22 mouse cellular contexts compared by ENCODE assay signal in the genomic region with DNA sequence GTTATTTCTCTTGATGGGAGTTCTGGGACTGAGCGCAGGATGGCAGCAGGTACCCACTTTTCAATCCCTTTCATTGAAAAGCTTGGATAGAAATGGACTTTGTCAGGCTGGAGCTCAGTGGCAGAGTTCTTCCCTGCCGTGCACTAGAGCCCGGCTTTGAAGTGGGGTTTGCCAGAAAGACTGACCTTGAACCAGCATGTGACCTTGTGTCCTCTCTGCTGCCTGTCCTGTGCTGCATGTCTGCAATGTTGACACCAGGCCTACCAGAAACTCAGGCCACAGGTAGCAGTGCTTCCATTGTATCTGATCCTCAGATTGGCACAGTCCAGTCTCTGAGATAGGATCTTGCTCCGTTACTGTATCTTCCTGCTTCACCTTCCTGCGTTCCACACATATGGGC. TPM values are rescaled to one million over a fixed set of nuclear protein-coding genes. Genes with fewer than 3 reads are reported as not detected.
"Had no signal": no experiment of that assay in that cellular context is flagged by ENCODE, and none has a peak within 500 bp of the region (broad histone marks: within the 10 kb centered on the region; RNA-seq: fewer than 3 reads in every experiment).

No protein-coding gene starts in this region.

- H3K4me3 ChIP-seq: intestine, embryonic 15.5 days; left cerebral cortex, adult 2 months; limb, embryonic 15.5 days; myocyte had no signal

- DNase-seq: kidney, adult 18-20 months; kidney, postnatal 10 days; kidney, postnatal 4 days; lung, postnatal 36 days; midbrain, embryonic 14.5 days; thymus, adult 18-20 months; thymus, postnatal 14 days had no signal

- H3K9ac ChIP-seq: intestine, embryonic 15.5 days; limb, embryonic 15.5 days had no signal

- ATAC-seq: intestine, embryonic 15.5 days had no signal

- H3K27ac ChIP-seq: intestine, embryonic 15.5 days; left cerebral cortex, adult 2 months; limb, embryonic 15.5 days; stomach, postnatal 0 days had no signal

- H3K27me3 ChIP-seq: intestine, embryonic 15.5 days; limb, embryonic 15.5 days had no signal

- H3K4me1 ChIP-seq: intestine, embryonic 15.5 days had no signal

- H3K4me2 ChIP-seq: intestine, embryonic 15.5 days; limb, embryonic 15.5 days had no signal

- H3K9me3 ChIP-seq: intestine, embryonic 15.5 days; limb, embryonic 15.5 days had no signal

RNA-seq across cellular contexts. Expression of a gene that starts 5.2 kb away (rescaled TPM):
- total RNA-seq: megakaryocyte progenitor cell, adult 5-6 weeks; neutrophil, adult 5-6 weeks had no signal
- polyA plus RNA-seq: urinary bladder, adult 2 months had no signal

RNA-seq across cellular contexts. Expression of a gene that starts 5.3 kb away (rescaled TPM):
- total RNA-seq: layer of hippocampus, adult 8-10 months; layer of hippocampus, postnatal 25 days; left cerebral cortex, adult 2 months; left cerebral cortex, postnatal 25 days; megakaryocyte progenitor cell, adult 5-6 weeks; neutrophil, adult 5-6 weeks had no signal
- polyA plus RNA-seq: intestine, embryonic 15.5 days; kidney, embryonic 14.5 days; limb, embryonic 11.5 days; limb, embryonic 15.5 days; lung, embryonic 16.5 days; midbrain, embryonic 14.5 days; myocyte; neural tube, embryonic 11.5 days; stomach, postnatal 0 days; urinary bladder, adult 2 months had no signal
